Mouse (Mus musculus): ENCODE data around the gene Macf1.

The Macf1 gene

DNA sequence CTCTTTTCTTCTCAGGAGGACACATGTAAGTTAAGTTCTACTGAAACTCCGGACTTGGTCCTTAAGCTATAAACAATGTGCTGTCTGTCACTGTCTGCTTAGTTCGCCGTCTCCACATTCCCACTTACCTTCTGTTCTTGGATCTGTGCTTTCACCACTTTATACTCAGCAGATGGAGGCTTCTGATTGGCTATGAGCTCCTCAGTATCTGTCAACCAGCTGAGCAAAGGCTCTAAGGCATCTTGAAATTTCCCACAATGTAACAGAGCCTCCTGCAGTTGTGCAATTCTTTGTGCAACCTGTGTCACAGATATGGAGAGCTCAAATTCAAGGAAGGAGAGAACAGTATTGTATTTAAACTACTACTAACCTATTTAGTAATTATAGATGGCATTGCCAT is 282.9 kb downstream of the Macf1 start:
- no peak for DNase-seq

DNA sequence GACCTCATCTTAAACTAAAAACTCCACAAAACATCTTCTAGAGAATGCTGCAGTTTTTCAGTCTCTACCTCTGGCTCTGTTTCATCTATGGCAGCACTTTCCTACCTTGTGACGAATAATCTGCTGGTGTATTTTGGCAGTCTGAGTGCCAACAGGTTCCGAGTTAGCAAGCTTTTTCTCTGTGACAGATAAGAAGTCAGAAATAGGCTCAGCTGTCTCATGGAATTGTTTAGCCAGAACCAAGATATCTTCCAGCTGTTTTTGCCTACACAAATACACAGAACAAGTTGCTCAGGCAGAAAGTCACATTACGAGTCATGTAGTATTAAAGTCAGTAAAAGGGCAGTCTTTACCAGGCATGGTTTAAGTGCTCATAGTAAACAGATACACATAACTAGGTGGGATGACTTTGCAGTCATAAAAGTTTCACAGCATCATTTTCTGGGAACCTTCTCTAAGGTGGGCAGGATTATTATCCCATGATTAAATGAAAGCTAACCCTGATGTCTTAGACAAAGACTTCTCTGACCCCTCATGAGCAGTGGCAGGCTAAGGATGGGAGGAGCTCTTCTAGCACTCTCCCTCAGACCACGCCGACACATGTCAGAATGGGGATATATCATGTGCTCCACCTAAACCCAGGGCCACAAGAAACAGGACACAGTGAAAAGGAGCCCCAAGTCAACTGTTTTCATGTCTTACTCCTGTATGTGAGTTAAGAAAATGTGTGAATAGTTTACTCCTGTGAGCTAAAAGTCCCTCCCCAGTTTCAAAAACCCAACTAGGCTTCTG is 286.3 kb downstream of the Macf1 start:
- no peak for DNase-seq

DNA sequence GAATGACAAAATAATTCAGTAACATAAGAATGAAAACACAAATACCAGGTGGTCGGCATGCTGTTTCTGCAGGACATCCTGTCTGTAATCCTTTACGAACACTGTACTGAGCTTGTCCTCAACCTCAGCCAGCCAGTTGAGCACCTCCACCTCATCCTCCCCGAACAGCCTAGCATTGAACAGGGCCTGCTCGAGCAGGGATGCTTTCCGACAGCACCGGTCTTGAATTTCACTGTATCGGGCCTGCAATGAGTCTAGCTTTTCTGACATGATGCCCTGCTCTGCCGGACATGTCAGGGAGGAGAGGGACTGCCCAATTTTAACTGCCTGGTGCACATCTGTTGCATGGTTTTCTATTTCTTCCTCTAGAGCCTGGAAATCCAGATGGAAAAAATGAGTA is 287.1 kb downstream of the Macf1 start:
- DNase-seq, result no peak

DNA sequence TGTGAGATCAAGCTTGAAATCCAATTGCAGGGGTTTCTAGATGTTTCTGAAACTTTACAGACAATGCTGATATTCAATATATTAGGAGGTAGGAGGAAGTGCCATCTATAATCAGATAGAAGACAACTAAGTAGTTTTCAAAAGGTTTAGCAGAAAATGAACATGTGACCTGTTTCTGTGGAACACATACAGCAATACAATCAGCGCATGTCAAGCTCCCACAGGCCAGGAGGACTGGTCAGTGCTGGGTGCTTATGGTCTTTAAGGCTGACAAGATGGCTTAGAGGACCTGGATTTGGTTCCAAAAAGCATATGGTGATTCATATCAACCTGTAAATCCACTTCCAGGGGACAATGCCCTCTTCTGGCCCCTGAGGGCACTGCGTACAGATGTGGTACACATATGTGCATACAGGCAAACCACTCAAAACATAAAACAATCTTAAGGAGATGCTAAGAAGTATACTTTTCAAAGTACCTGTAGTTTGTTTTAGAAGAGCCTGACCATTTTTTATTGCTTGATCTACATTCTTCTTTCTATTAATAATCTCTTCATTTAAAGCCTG is 288.6 kb downstream of the Macf1 start:
- DNase-seq, result no peak

DNA sequence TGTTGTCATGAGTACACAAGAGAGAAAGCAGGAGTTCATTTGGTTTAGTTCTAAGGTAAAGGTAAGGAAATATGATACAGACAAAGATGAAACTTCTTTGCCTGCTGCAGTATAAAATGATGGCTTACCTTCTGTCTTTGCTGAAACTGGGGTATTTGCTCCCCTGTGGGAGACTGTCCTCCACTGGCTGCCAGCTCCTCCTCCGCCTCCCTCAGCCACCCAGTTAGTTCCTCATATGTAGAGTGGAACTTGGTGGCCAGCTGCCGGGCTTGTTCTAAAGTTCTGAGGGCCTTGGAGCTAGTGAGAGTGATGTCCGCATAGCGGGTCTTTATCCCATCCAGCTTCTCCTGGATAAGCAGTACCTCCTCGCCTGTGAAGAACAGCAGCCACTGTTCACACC is 289.3 kb downstream of the Macf1 start:
- DNase-seq, result no peak

DNA sequence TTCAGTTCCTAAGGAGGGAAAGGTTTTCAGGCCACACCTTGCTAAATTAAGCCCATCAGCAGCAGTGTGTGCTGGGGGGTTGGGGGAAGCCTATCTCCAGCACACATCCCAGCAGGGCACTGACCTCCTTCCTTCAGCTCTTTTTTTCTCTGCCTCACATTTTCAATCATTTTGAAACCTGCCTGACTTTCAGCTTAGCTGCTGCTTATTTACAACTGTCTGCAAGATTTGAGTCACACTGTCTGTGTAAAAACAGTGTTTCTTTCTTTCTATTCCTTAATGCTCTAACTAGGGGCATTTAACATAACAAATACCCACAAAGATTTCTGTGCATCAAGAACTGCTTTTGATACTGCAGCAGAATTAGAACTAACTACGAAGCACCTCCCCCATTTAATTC is 289.9 kb downstream of the Macf1 start:
- DNase-seq, result no peak

DNA sequence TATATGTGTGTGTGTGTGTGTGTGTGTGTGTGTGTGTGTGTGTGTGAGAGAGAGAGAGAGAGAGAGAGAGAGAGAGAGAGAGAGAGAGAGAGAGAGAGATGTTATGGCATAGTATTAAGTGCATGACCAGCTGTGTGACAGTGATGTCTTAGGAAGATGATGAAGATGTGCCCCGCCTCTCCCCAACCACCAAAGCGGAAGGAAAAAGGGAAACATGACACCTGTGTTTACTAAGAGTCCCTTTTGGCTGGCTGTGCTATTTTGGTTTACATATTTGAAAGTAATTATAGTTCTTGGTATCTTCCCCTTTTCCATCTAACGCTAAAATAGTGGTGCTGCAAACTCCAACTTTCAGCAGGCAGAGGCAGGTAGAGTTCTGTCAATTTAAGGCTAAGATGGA is 291.2 kb downstream of the Macf1 start:
- no peak for DNase-seq

DNA sequence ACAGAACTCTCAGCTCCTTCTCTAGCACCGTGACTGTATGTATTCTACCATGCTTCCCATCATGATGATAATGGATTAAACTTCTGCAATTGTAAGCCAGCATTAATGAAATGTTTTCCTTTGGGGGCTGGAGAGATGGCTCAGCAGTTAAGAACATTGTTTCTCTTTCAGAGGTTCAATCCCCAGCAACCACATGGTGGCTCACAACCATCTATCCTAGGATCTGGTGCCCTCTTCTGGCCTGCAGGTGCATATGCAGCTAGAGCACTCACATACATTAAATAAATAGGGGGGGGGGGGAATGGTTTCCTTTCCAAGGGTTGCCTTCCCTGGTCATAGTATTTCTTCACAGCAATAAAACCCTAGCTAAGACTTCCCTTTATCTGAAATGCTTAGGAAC is 292.0 kb downstream of the Macf1 start:
- DNase-seq, result peak in 1 of 2 experiments; percentile 36

DNA sequence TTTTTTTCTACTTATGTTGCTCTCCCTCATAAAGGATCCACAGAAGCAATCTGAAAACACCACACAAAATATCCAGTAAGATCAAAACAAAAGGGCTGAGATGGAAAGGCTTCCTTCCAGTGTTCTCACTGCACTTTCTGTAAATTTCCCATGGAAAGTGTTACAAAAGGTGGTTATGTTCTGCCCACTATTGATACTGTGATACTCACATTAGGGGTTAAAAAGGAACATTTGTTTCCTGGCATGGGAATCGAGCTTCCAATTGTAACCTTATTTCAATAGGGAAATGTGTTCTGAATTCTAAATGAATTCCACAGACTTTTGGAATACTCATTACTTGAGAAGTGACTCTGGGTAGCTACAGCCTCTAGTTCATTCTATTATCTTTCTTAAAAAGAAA is 299.1 kb downstream of the Macf1 start:
- no peak for DNase-seq

DNA sequence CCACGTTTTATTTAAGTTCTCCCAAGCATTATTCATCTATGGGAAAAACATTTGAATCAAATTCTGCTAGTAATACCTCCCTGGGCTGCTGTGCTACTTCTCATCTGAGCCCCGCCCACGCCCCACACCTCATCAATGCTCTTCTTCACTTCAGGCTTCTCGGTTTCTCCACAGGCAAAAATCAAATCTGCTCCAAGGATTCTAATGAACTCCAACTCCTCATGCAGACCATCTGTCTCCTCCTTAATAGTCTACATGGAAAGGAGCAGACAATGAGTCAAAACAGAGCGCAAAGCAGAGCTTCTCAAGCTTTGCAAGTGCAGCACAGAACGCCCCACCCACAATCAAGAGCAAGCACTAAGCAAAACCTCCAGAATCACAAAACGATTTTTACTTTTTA is 301.0 kb downstream of the Macf1 start:
- DNase-seq, result no peak

DNA sequence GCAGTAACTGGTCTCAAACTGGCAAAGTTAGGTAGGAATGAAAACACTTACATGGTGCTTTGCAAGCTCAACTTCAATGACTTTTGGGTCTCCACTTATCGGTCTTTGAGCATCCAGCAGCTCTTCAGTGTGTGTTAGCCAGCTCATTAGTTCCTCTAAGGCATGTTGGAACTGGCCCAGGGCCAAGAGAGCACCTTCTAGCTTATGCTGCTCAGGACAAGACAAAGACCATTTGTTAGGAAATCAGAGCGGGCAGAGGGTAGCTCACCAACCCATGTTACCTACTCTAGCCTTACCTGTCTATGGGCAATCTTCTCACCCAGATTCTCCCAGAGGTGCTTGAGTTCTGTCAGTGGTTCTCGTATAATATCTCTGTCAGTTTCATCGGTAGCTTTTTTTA is 302.1 kb downstream of the Macf1 start:
- no peak for DNase-seq

DNA sequence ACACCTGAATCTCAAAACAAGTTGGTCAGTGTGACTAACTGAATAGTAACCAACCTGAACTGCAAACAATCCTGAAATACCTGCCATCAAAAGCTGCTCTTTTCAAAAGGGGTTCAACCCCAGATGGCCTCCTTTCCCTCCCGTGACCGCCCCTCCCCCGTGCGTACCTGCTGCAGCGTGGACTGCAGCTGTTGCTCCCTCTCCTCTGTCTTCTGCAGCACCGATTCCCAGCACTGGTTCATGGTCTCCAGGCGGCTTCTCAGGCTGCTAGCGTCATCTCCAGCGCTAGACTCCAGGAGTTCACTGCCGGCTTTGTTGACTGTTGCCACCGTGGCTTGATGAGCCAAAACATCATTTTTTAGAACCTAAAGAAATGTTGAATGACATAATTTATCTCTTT is 302.6 kb downstream of the Macf1 start:
- no peak for DNase-seq

DNA sequence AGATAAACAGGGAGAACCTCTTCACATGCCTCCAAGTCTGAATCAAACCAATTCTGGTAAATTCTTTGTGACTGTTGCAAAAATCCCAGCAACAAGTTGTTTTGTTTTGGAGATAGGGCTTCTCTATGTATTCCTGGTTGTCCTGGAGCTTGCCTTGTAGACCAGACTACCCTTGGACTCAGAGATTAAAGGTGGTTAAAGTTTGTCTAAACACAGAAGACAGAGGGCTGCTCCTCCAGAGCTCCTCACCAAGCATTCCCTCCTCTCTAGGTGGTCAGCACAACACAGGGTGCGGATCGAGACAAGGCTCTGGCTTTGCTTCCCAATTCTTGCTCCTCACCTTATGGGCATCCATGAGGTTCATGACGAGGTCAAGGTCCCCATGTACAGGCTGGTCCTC is 308.1 kb downstream of the Macf1 start:
- DNase-seq, result no peak

DNA sequence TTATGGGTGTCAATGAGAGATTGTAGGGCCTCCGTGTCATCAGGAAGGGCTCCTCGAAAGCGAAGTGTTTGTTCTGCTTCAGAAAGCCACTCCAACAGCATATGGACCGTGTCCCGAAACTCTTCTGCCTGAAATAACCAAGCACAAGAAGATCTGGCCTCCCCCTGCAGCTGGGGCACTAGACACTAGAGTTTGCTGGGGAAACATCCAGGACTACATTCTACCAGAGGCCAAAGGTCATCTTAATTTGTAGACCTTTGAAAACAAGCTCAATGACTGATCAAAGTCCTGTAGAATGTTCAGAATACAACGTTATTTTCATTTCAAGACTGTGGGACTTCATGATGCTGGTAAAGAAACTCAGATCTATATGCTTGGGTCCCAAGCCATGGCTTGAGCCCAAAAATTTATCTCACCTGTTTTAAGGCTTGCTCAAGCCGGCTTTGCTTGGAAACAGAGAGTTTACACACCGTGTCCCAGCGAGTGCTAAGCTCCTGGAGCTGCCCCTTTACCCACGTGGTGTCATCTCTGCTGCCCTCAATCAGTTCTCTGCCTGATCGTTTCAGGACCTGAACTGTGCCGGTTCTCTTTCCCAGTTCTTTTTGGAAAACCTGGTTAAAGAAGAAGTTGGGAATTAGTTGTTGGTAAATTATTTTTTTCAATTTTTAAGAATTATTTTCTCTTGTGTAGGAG is 309.7 kb downstream of the Macf1 start:
- no peak for DNase-seq

DNA sequence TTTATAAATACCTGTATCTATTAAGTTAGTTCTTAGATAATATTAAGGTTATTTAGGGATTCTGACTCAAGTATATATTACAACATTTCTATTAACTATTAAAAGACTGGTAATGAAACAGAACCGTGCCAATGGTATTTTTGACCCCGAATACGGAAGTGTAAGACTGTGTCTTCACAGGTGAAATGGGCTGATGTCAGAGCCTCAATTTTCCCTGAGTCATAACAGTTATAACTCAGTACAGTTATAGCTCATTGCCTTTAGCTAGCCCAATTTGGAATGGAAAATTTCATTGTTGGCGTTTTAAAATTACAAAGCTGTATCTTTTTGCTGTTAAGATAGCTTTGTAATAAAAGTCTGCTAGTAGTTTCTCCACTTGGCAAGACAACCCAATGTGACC is 320.6 kb downstream of the Macf1 start:
- DNase-seq, result no peak

DNA sequence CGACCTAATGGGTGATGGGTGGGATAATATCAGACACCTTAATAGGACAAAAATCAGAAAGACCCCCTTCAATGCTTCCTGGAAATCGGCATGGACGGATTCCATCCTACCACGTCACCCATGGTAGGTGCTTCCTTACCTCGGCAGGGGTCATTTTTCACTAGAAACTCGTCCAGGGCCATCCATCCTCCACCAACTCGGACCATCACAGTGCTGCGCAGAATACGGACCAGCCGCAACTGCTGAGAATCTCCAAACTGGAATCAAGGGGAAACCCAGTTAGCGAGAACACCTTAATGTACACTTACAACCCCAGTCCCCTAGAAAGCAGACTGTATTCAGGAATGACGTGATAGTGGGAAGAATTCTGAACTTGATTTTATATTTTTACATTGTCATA is 323.4 kb downstream of the Macf1 start:
- DNase-seq, result no peak

DNA sequence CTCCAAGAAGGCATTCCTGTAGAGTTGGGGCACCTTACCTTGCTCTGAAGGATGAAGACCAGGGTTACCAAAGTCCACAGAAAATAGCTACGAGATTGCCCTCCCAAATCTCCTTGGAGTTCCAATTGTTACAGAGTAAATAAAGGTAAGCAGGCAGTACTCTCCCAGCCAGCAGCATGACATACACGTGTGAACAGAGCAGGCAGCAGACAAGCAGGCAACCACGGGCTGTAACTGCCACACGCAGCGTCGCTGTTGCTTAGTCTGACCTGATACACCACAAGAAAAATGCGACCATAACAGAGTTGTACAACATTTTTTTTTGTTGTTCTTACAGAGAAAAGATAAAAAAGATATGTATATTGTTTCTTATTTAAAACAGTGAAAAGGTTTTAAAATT is 325.5 kb downstream of the Macf1 start:
- DNase-seq, result no peak

DNA sequence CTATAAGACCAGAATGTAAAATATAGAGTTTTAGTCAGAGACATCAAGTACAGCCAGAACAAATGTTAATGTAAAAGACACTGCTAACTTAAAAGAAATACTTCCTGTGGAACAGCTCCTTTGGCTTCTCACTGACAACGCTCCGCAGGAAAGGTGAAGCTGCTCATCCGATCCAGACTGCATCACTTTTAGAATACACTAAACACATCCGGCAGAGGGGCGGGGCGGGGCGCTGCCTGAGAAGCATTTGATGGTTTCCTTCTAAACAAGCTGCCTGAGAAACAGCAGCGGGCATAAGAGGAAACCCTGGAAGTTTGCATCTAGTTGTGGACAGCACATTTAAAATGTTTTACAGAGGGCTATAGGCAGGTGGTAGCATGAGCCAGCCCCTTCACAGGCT is 328.2 kb downstream of the Macf1 start:
- DNase-seq, result no peak

DNA sequence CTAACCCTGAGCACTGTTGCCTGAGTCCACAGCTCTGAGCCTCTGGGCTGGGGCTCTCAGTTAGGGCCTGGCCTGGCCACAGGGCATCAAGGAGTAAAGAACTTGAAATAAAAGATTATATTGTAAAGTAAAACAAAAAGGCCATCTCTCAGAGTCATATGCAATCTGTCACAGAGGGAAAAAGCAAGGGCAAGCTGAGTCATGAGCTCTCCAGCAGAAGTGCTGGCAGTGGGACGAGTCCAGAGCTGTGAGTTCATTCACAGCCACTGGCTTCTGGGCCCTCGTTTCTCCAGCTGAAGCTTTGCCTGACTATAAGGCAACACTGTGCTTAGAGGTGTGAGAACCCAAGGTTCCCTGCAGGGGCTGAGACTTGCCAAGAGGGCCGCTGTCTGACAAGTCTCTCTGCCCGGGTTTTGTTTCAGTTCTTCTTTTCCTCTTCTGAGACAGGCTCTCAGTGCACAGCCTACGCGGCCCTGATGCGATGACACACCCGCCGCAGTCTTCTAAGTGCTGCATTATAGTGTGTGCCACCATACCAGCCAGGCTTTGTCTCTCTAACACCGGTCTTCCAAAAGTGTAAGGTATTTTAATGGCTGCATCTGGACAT is 330.8 kb downstream of the Macf1 start:
- DNase-seq, result no peak

DNA sequence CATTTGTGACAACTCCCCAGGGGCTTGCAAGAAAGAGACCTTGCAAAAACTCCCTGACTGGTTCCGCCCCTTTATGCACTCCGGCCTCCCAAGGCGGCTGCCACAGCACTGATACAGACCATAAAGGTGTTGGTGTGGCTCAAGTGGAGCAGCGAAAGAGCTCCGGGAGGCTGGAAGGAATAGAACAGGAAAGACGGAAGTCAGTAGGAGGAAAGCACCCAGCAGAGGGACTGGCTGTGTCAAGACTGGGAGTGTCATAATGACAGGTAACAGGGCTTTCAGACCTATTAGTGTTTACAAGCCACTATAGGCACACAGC is 340.7 kb downstream of the Macf1 start:
- no peak for DNase-seq

DNA sequence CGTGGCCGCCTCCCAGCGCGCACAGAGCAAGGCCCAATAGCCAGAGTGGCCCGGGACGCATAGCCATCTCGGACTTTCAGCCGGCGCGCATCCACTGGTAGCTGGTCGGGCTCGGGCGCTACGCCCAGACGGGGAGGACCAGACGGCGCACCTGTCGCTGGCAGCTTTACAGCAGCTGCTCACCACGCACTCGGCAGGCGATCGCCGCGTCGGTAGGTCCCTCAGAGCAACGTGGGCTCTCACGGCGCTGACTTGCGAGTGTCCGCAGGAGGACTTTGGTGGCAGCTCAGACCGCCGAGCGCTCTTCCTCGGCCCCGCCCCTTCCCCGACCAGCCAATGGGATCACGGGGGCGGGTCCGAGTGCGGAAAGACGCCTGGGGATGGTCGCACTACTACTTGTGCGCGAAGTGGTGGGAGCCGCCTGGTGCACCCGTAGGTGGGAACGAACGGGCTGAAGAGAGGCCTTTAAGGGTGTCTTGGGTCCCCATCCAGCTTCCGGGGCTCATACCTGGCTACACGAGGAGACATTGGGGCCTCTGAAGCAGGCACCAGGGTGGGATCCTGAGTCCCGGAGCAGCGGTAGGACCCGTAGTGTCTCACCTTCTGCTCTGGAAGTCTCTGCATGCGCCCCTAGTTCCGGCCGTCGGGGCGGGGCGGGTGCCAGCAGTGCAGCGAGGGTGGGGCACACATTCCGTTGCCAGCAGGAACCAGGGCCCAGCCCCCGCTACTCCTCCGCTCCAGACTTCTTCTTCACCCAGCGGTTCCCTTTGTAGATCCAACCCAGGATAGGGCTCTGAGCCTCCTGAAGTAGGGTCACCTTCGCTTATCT is 341.3 kb downstream of the Macf1 start, which contains the start of gene Bmp8a:
Gene Bmp8a, minus strand, starts transcription at position 611 of the 829 bp plus-strand sequence.
- peak; percentile 79 to 84 for DNase-seq

DNA sequence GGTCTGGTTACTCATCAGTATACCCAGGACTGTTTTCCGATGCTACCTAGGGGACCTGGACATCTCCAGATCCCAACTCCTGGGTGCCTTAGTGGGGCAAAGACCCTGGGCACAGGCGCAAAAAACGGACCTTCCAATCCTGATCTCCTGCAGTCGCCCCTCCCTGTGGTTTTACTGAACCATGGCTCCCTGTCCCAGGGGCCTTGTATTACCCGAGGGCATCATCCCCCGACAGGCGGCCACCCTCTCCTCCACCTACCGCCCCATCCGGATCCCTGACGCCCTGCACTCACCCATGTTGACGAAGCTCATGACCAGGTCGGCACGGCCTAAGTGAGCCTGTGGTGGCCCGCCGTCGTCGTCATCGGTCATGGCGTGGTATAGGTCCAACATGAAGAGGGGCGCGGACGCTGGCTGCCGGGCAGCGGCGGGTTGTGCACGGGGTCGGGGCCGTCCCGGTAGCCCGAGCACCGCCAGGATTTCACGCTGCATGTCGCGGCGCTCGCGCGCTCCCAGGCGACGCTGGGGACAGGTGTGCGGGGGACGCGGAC is 342.0 kb downstream of the Macf1 start:
- DNase-seq, result no peak

DNA sequence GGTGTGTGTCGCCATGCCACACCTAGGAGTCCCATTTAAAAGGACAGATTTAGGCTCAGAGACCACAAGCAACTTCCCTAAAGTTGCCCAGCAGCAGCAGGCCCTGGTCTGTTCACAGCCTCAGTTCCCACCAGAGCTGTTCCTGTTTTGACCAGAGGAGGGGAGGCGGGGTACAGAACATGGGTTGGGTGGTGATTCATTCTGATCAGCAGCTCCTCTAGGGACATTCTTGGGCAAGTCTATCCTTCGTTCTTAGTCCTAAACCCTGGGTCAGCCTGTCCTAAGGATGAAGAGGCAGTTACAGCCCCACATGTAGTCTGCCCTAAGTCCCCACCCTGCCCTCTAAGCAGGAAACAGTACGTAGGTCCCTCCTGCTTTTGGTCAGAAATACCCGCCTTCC is 343.9 kb downstream of the Macf1 start:
- no peak for DNase-seq
